ENCODE assay signal across 15 mouse cellular contexts in the genomic region with DNA sequence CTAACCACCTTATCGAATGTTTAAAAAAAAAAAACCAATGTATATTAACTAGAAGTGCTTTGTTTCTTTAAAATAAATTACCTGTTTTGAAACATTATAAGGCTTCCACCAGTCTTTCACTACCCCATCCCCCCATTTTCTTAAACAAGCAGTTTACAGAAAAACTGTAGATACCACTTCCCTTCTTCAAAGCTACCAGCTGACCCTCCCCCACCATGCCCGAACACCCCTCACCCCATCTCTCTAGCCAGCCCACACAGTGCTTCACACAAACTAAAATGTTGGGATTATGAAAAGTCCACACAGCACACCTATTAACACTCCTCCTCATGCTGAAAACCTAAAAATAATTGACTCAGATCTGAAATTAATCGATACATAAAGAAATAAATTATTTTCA. TPM values are rescaled to one million over a fixed set of nuclear protein-coding genes. Genes with fewer than 3 reads are reported as not detected.
DNase-seq lines count a peak whose midpoint lies in the region; ATAC-seq and TF ChIP-seq lines count a peak whose summit lies in the region.
"Had no signal": no experiment of that assay in that cellular context is flagged by ENCODE, and none has a peak within 500 bp of the region (broad histone marks: within the 10 kb centered on the region; RNA-seq: fewer than 3 reads in every experiment).

No protein-coding gene starts in this region.

- TF ChIP-seq CTCF in liver, postnatal 0 days (IDR thresholded peaks at IDR 0.05; ENCODE audit: low read depth): no peak

- H3K4me2 ChIP-seq in forebrain, embryonic 15.5 days (replicated peaks): no peak overlapping the region
- peak overlapping the region; percentile 68 for H3K4me2 ChIP-seq in liver, embryonic 11.5 days
- peak overlapping the region; percentile 65; the same call in 1 of the 2 replicates for H3K4me2 ChIP-seq in hindbrain, embryonic 12.5 days (replicated peaks)
- H3K4me2 ChIP-seq in liver, postnatal 0 days (ENCODE audit: low read depth, low read length): peak overlapping the region; percentile 71
- H3K4me2 ChIP-seq: limb, embryonic 15.5 days had no signal

- no peaks in the 10 kb centered on the region for H3K27me3 ChIP-seq in forebrain, embryonic 10.5 days (ENCODE audit: poor library complexity, severe bottlenecking)
- peaks cover 36% of the 10 kb centered on the region for H3K27me3 ChIP-seq in forebrain, embryonic 15.5 days
- no peaks in the 10 kb centered on the region for H3K27me3 ChIP-seq in liver, embryonic 11.5 days (replicated peaks; ENCODE audit: control insufficient read depth, insufficient read depth, low read length)
- H3K27me3 ChIP-seq in hindbrain, embryonic 12.5 days: 0 out of 2 replicates have a peak, but pooled peaks cover 8% of the 10 kb centered on the region
- peaks cover 8% of the 10 kb centered on the region; the same call in 1 of the 2 replicates for H3K27me3 ChIP-seq in liver, postnatal 0 days (ENCODE audit: insufficient read depth, low read length)
- H3K27me3 ChIP-seq: megakaryocyte, embryonic 14.5 days had no signal

- H3K4me1 ChIP-seq in forebrain, embryonic 10.5 days: peaks cover 77% of the 10 kb centered on the region
- H3K4me1 ChIP-seq in forebrain, embryonic 15.5 days: peaks cover 17% of the 10 kb centered on the region
- peaks cover 16% of the 10 kb centered on the region for H3K4me1 ChIP-seq in liver, embryonic 11.5 days (replicated peaks; ENCODE audit: control insufficient read depth, insufficient read depth, low read length)
- peaks cover 24% of the 10 kb centered on the region for H3K4me1 ChIP-seq in hindbrain, embryonic 12.5 days
- peaks cover 10% of the 10 kb centered on the region; the same call in 1 of the 2 replicates for H3K4me1 ChIP-seq in liver, postnatal 0 days (ENCODE audit: insufficient read depth)

- H3K9ac ChIP-seq in forebrain, embryonic 15.5 days (replicated peaks): no peak overlapping the region
- H3K9ac ChIP-seq in liver, embryonic 11.5 days (ENCODE audit: low read depth, low read length): no peak overlapping the region; the same call in 1 of the 2 replicates
- no peak overlapping the region for H3K9ac ChIP-seq in hindbrain, embryonic 12.5 days
- no peak overlapping the region for H3K9ac ChIP-seq in liver, postnatal 0 days (replicated peaks)
- H3K9ac ChIP-seq: limb, embryonic 15.5 days had no signal

- ATAC-seq in forebrain, embryonic 15.5 days (replicated peaks): no peak
- ATAC-seq in liver, embryonic 11.5 days (replicated peaks; ENCODE audit: low FRiP score): no peak
- ATAC-seq in hindbrain, embryonic 12.5 days (ENCODE audit: low FRiP score): no peak
- ATAC-seq in liver, postnatal 0 days: no peak

- peaks cover 2% of the 10 kb centered on the region for H3K36me3 ChIP-seq in forebrain, embryonic 10.5 days (replicated peaks)
- no peaks in the 10 kb centered on the region for H3K36me3 ChIP-seq in forebrain, embryonic 15.5 days
- no peaks in the 10 kb centered on the region for H3K36me3 ChIP-seq in liver, embryonic 11.5 days (ENCODE audit: control insufficient read depth, insufficient read depth, low read length)
- H3K36me3 ChIP-seq in hindbrain, embryonic 12.5 days: no peaks in the 10 kb centered on the region
- H3K36me3 ChIP-seq in liver, postnatal 0 days (replicated peaks; ENCODE audit: insufficient read depth, low read length): no peaks in the 10 kb centered on the region
- H3K36me3 ChIP-seq: G1E; limb, embryonic 15.5 days had no signal

- no peak for DNase-seq in forebrain, embryonic 10.5 days (ENCODE audit: extremely low spot score, low spot score)
- DNase-seq in liver, embryonic 11.5 days (ENCODE audit: low spot score): no peak
- DNase-seq in liver: no peak
- no peak for DNase-seq in liver, postnatal 0 days
- no peak for DNase-seq in frontal cortex, postnatal 25 days (ENCODE audit: low spot score in 2 of 2)
- no peak for DNase-seq in cerebellum, adult 11 months
- DNase-seq: cerebellum, postnatal 36 days; kidney, adult 11 months had no signal

- no peak for TF ChIP-seq EP300 in liver, postnatal 0 days (IDR thresholded peaks at IDR 0.05; ENCODE audit: low read depth)

- H3K4me3 ChIP-seq in forebrain, embryonic 10.5 days: peak overlapping the region; percentile 67
- H3K4me3 ChIP-seq in forebrain, embryonic 15.5 days: no peak overlapping the region
- peak overlapping the region; percentile 36 for H3K4me3 ChIP-seq in liver, embryonic 11.5 days (ENCODE audit: low read depth, low read length)
- H3K4me3 ChIP-seq in hindbrain, embryonic 12.5 days: no peak overlapping the region
- H3K4me3 ChIP-seq in liver, postnatal 0 days (ENCODE audit: low read depth, low read length): peak overlapping the region; percentile 27
- H3K4me3 ChIP-seq: limb, embryonic 15.5 days had no signal

- peak overlapping the region; percentile 96 for H3K27ac ChIP-seq in forebrain, embryonic 10.5 days
- H3K27ac ChIP-seq in forebrain, embryonic 15.5 days (replicated peaks): no peak overlapping the region
- no peak overlapping the region for H3K27ac ChIP-seq in liver, embryonic 11.5 days (ENCODE audit: low read depth, low read length)
- H3K27ac ChIP-seq in hindbrain, embryonic 12.5 days: no peak overlapping the region
- H3K27ac ChIP-seq in liver, postnatal 0 days (ENCODE audit: low read depth): no peak overlapping the region
- H3K27ac ChIP-seq: limb, embryonic 15.5 days had no signal

- 13% methylated on average over 3 of the region's 3 CpGs for WGBS in forebrain, embryonic 10.5 days
- WGBS in forebrain, embryonic 15.5 days: 24% methylated on average over 3 of the region's 3 CpGs
- WGBS in liver, embryonic 11.5 days: 12% methylated on average over 3 of the region's 3 CpGs
- WGBS in hindbrain, embryonic 12.5 days: 21% methylated on average over 3 of the region's 3 CpGs
- WGBS in liver, postnatal 0 days (ENCODE audit: insufficient replicate concordance): 17% methylated on average over 3 of the region's 3 CpGs

- H3K9me3 ChIP-seq in forebrain, embryonic 10.5 days: no peaks in the 10 kb centered on the region
- no peaks in the 10 kb centered on the region for H3K9me3 ChIP-seq in forebrain, embryonic 15.5 days
- H3K9me3 ChIP-seq in liver, embryonic 11.5 days (ENCODE audit: control insufficient read depth, low read length): no peaks in the 10 kb centered on the region
- H3K9me3 ChIP-seq in hindbrain, embryonic 12.5 days (replicated peaks): no peaks in the 10 kb centered on the region
- no peaks in the 10 kb centered on the region for H3K9me3 ChIP-seq in liver, postnatal 0 days (ENCODE audit: low read length)
- H3K9me3 ChIP-seq: G1E; limb, embryonic 15.5 days; megakaryocyte, embryonic 14.5 days had no signal

RNA-seq across cellular contexts. Expression of a gene that starts 14.9 kb away (rescaled TPM):
- polyA plus RNA-seq in forebrain, embryonic 10.5 days (2016; fragmentation: Nextera tagmentation; extraction: Ambion mirVana): 54.2 and 59.3 TPM in 2 replicates
- polyA plus RNA-seq in forebrain, embryonic 15.5 days (2015; fragmentation: Nextera tagmentation; extraction: Ambion mirVana): 4.0 and 5.0 TPM in 2 replicates
- 34.2 and 36.4 TPM in 2 replicates for polyA plus RNA-seq in liver, embryonic 11.5 days (2014; fragmentation: Nextera tagmentation; extraction: Ambion mirVana)
- polyA plus RNA-seq in hindbrain, embryonic 12.5 days (2016; fragmentation: Nextera tagmentation; extraction: Ambion mirVana): 11.1 and 12.7 TPM in 2 replicates
- polyA plus RNA-seq in liver, postnatal 0 days (2015; fragmentation: Nextera tagmentation; extraction: Ambion mirVana): 1.2 TPM in 2 replicates
- polyA plus RNA-seq: gonadal fat pad, adult 2 months; spleen, adult 2 months had no signal

Comparison
In these comparisons a context has a peak if more than half of its experiments do, and no peak if none do; other contexts are left out.
1. H3K4me3 ChIP-seq: peak in forebrain, embryonic 10.5 days (single experiment), liver, embryonic 11.5 days (single experiment) and liver, postnatal 0 days (single experiment); none in forebrain, embryonic 15.5 days (single experiment) and hindbrain, embryonic 12.5 days (single experiment).